10 mouse cellular contexts compared by ENCODE assay signal in genomic region chr1:39944306-39944971, GRCm38 (mm10). TPM values are rescaled to one million over a fixed set of nuclear protein-coding genes. Genes with fewer than 3 reads are reported as not detected.
DNase-seq lines count a peak whose midpoint lies in the region; ATAC-seq lines count a peak whose summit lies in the region.
"Had no signal": no experiment of that assay in that cellular context is flagged by ENCODE, and none has a peak within 500 bp of the region (broad histone marks: within the 10 kb centered on the region; RNA-seq: fewer than 3 reads in every experiment).

No protein-coding gene starts in this region.

- H3K9ac ChIP-seq in hindbrain, embryonic 13.5 days, result no peak overlapping the region
- no peak overlapping the region for H3K9ac ChIP-seq in forebrain, embryonic 15.5 days (replicated peaks)
- H3K9ac ChIP-seq in midbrain, embryonic 16.5 days (ENCODE audit: low read depth, low read length), result no peak overlapping the region
- H3K9ac ChIP-seq: limb, embryonic 13.5 days had no signal

- no peaks in the 10 kb centered on the region for H3K9me3 ChIP-seq in hindbrain, embryonic 13.5 days
- H3K9me3 ChIP-seq in hindbrain, embryonic 10.5 days, result no peaks in the 10 kb centered on the region
- H3K9me3 ChIP-seq in forebrain, embryonic 15.5 days, result no peaks in the 10 kb centered on the region
- H3K9me3 ChIP-seq in midbrain, embryonic 16.5 days (replicated peaks; ENCODE audit: control insufficient read depth, low read length, poor library complexity, severe bottlenecking), result no peaks in the 10 kb centered on the region
- no peaks in the 10 kb centered on the region for H3K9me3 ChIP-seq in limb, embryonic 10.5 days (replicated peaks)
- H3K9me3 ChIP-seq: G1E; limb, embryonic 13.5 days had no signal

- H3K4me1 ChIP-seq in hindbrain, embryonic 13.5 days (replicated peaks), result peaks cover 96% of the 10 kb centered on the region
- H3K4me1 ChIP-seq in hindbrain, embryonic 10.5 days (replicated peaks), result peaks cover 98% of the 10 kb centered on the region
- peaks cover 96% of the 10 kb centered on the region for H3K4me1 ChIP-seq in forebrain, embryonic 15.5 days
- H3K4me1 ChIP-seq in midbrain, embryonic 16.5 days (ENCODE audit: control insufficient read depth, insufficient read depth, low read length), result peaks cover 84% of the 10 kb centered on the region
- peaks cover 90% of the 10 kb centered on the region for H3K4me1 ChIP-seq in limb, embryonic 10.5 days

- H3K4me2 ChIP-seq in hindbrain, embryonic 13.5 days, result no peak overlapping the region
- no peak overlapping the region for H3K4me2 ChIP-seq in forebrain, embryonic 15.5 days (replicated peaks)
- H3K4me2 ChIP-seq in midbrain, embryonic 16.5 days (ENCODE audit: low read length), result no peak overlapping the region
- H3K4me2 ChIP-seq: limb, embryonic 13.5 days had no signal

- WGBS in hindbrain, embryonic 13.5 days, result 25% methylated on average over 5 of the region's 5 CpGs
- WGBS in hindbrain, embryonic 10.5 days, result 55% methylated on average over 5 of the region's 5 CpGs
- 15% methylated on average over 5 of the region's 5 CpGs for WGBS in forebrain, embryonic 15.5 days
- 40% methylated on average over 5 of the region's 5 CpGs for WGBS in midbrain, embryonic 16.5 days
- 68% methylated on average over 5 of the region's 5 CpGs for WGBS in limb, embryonic 10.5 days

- H3K27ac ChIP-seq in hindbrain, embryonic 13.5 days, result peak overlapping the region; percentile 65
- no peak overlapping the region for H3K27ac ChIP-seq in hindbrain, embryonic 10.5 days
- H3K27ac ChIP-seq in forebrain, embryonic 15.5 days (replicated peaks), result peak overlapping the region; percentile 13; the same call in 1 of the 2 replicates
- peak overlapping the region; percentile 35; the same call in 1 of the 2 replicates for H3K27ac ChIP-seq in midbrain, embryonic 16.5 days (ENCODE audit: low read length)
- no peak overlapping the region for H3K27ac ChIP-seq in limb, embryonic 10.5 days
- H3K27ac ChIP-seq: limb, embryonic 13.5 days had no signal

- H3K36me3 ChIP-seq in hindbrain, embryonic 13.5 days, result 0 out of 2 replicates have a peak, but pooled peaks cover under 1% of the 10 kb centered on the region
- peaks cover 3% of the 10 kb centered on the region; the same call in 1 of the 2 replicates for H3K36me3 ChIP-seq in hindbrain, embryonic 10.5 days
- no peaks in the 10 kb centered on the region for H3K36me3 ChIP-seq in forebrain, embryonic 15.5 days
- no peaks in the 10 kb centered on the region for H3K36me3 ChIP-seq in midbrain, embryonic 16.5 days (ENCODE audit: control insufficient read depth, insufficient read depth, low read length)
- H3K36me3 ChIP-seq in limb, embryonic 10.5 days, result peaks cover 4% of the 10 kb centered on the region
- H3K36me3 ChIP-seq: G1E had no signal

- no peak for DNase-seq in hindbrain, embryonic 10.5 days (ENCODE audit: low spot score)
- DNase-seq in CD4-positive helper T cell, adult 2 months (ENCODE audit: low read depth, low spot score), result peak; percentile 56
- DNase-seq in limb, embryonic 10.5 days (ENCODE audit: low spot score), result no peak
- DNase-seq in testis, postnatal 14 days (ENCODE audit: low spot score), result no peak
- no peak for DNase-seq in gastrocnemius, postnatal 4 days (ENCODE audit: low spot score in 2 of 2)

- H3K27me3 ChIP-seq in hindbrain, embryonic 13.5 days, result no peaks in the 10 kb centered on the region
- no peaks in the 10 kb centered on the region for H3K27me3 ChIP-seq in hindbrain, embryonic 10.5 days (ENCODE audit: insufficient read depth, poor library complexity, severe bottlenecking)
- no peaks in the 10 kb centered on the region for H3K27me3 ChIP-seq in forebrain, embryonic 15.5 days
- H3K27me3 ChIP-seq in midbrain, embryonic 16.5 days (ENCODE audit: control insufficient read depth, insufficient read depth, low read depth, low read length), result no peaks in the 10 kb centered on the region
- no peaks in the 10 kb centered on the region for H3K27me3 ChIP-seq in limb, embryonic 10.5 days (ENCODE audit: low read depth, poor library complexity, severe bottlenecking)
- H3K27me3 ChIP-seq: limb, embryonic 13.5 days had no signal

- ATAC-seq in hindbrain, embryonic 13.5 days (ENCODE audit: low FRiP score), result 0 out of 2 replicates have a peak, but pooled peaks have one; percentile 8
- no peak for ATAC-seq in forebrain, embryonic 15.5 days (replicated peaks)
- ATAC-seq in midbrain, embryonic 16.5 days, result 0 out of 2 replicates have a peak, but pooled peaks have one; percentile 7

- H3K4me3 ChIP-seq in hindbrain, embryonic 13.5 days, result no peak overlapping the region
- no peak overlapping the region for H3K4me3 ChIP-seq in hindbrain, embryonic 10.5 days
- H3K4me3 ChIP-seq in forebrain, embryonic 15.5 days, result no peak overlapping the region
- no peak overlapping the region for H3K4me3 ChIP-seq in midbrain, embryonic 16.5 days (ENCODE audit: low read depth, low read length)
- no peak overlapping the region for H3K4me3 ChIP-seq in limb, embryonic 10.5 days
- H3K4me3 ChIP-seq: limb, embryonic 13.5 days had no signal

RNA-seq across cellular contexts. Expression of gene Map4k4, which starts 43.7 kb away (rescaled TPM):
- 47.3 and 52.6 TPM in 2 replicates for polyA plus RNA-seq in hindbrain, embryonic 13.5 days (2015; fragmentation: Nextera tagmentation; extraction: Ambion mirVana)
- 38.5 and 40.1 TPM in 2 replicates for polyA plus RNA-seq in hindbrain, embryonic 10.5 days (2016; fragmentation: Nextera tagmentation; extraction: Ambion mirVana)
- polyA plus RNA-seq in forebrain, embryonic 15.5 days (2015; fragmentation: Nextera tagmentation; extraction: Ambion mirVana), result 55.7 and 60.2 TPM in 2 replicates
- 31.4 and 38.4 TPM in 2 replicates for polyA plus RNA-seq in midbrain, embryonic 16.5 days (2015; fragmentation: Nextera tagmentation; extraction: Ambion mirVana)
- 33.8 and 45.4 TPM in 2 replicates for polyA plus RNA-seq in limb, embryonic 10.5 days (2016; fragmentation: Nextera tagmentation; extraction: Ambion mirVana)
- 100 to 1,000 TPM; 156 to 168 TPM for total RNA-seq in gastrocnemius, postnatal 4 days (2021)

Comparison
In these comparisons a context has a peak if more than half of its experiments do, and no peak if none do; other contexts are left out.
1. H3K27ac ChIP-seq: peak in hindbrain, embryonic 13.5 days (single experiment), forebrain, embryonic 15.5 days (single experiment) and midbrain, embryonic 16.5 days (single experiment); none in hindbrain, embryonic 10.5 days (single experiment) and limb, embryonic 10.5 days (single experiment).